Mouse (Mus musculus): ENCODE measurements at regions not wholly inside any gene's neighbourhood (a gene's known extent, or its start where the extent isn't known, plus 50 kb on each side); places are given as distances from the start of the nearest gene placed in this dataset.
"Not testable (repeated sequence)": the region's sequence is repeated elsewhere in the genome, so short reads cannot be mapped to it uniquely, and the experiment has no call there.

DNA sequence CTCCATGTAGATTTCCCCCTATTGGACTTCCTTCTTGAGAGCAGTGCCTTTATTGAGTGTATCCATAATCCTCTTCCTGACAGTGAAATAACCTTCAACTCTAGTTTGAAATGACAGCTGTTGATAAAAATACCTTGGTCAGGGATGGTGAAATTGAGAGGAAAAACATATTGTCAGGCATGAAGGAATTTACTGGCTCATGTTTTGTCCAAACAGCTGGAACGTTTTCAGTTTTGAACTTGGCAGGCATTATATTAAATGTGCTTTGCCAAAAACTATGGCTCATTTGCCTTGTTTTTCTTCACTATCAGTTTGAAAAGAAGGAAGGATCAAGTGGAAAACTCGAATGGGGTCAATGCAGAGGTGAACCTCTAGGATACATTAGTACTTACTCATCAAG lies 457.7 kb upstream of the Ccdc54 start:
- Histone ChIP-seq H3K27ac (ENCODE audit: low read length) (no peak overlapping the region), H3K4me3 (ENCODE audit: low read depth, low read length) (no peak overlapping the region), H3K36me3 (ENCODE audit: control insufficient read depth, insufficient read depth) (no peaks in the 10 kb centered on the region), H3K27me3 (ENCODE audit: control insufficient read depth, insufficient read depth, low read depth, low read length) (no peaks in the 10 kb centered on the region), H3K9me3 (replicated peaks; ENCODE audit: control insufficient read depth, low read length) (no peaks in the 10 kb centered on the region), H3K4me2 (ENCODE audit: low read depth, low read length) (no peak overlapping the region), H3K9ac (ENCODE audit: low read depth, low read length) (no peak overlapping the region), H3K4me1 (ENCODE audit: control insufficient read depth, low read depth, low read length) (no peaks in the 10 kb centered on the region)
- ATAC-seq (ENCODE audit: low read depth): no peak
- WGBS (ENCODE audit: insufficient replicate concordance): 62% methylated on average over 2 of the region's 2 CpGs

DNA sequence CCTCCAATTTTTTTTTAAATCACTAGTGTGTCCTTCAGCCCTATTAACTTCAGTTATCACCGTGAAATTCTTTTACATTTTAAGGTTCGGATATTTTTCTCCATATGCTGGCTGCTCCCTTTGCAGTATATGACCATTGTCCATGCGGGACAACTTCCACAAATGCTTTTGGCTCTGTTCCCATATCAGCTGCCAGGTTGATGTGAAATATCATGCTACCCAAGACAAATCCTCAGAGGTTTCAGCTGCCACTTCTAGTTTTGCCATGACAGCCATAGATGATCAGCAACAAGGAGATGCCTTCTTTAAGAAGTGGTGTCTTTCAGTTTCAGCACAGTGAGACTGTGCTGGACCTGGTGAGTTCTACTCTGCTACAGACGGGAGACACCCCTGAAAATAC lies 457.2 kb upstream of the Ccdc54 start:
- Histone ChIP-seq H3K4me1 (ENCODE audit: control insufficient read depth, low read depth, low read length) (no peaks in the 10 kb centered on the region), H3K27me3 (ENCODE audit: control insufficient read depth, insufficient read depth, low read depth, low read length) (no peaks in the 10 kb centered on the region), H3K27ac (ENCODE audit: low read length) (no peak overlapping the region), H3K4me2 (ENCODE audit: low read depth, low read length) (no peak overlapping the region), H3K36me3 (ENCODE audit: control insufficient read depth, insufficient read depth) (no peaks in the 10 kb centered on the region), H3K4me3 (ENCODE audit: low read depth, low read length) (no peak overlapping the region), H3K9me3 (replicated peaks; ENCODE audit: control insufficient read depth, low read length) (no peaks in the 10 kb centered on the region), H3K9ac (ENCODE audit: low read depth, low read length) (no peak overlapping the region)
- WGBS (ENCODE audit: insufficient replicate concordance): 59% methylated on average over 4 of the region's 4 CpGs
- no peak for ATAC-seq (ENCODE audit: low read depth)

DNA sequence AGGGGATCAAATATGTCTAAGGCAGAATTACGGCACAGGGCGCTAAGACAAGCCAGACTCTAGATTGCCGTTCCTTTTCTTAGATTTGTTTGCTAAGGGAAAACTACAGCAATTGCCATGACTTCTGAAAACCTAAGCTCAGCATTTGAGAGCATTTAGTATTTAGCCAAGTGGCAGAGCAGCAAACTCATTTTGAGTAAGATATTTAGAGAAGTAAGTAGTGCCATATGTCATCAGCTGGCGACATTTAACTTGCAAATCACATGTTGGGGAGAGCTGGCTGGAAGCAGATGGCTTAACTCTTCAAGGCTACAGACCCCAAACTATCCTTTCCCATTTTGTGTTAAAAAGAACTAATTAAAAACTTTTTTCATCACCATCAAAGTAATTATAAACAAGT lies 450.4 kb upstream of the Ccdc54 start:
- H3K27me3 ChIP-seq (ENCODE audit: control insufficient read depth, insufficient read depth, low read depth, low read length): no peaks in the 10 kb centered on the region
- WGBS (ENCODE audit: insufficient replicate concordance): 64% methylated on average over 4 of the region's 4 CpGs
- no peaks in the 10 kb centered on the region for H3K9me3 ChIP-seq (replicated peaks; ENCODE audit: control insufficient read depth, low read length)
- H3K4me3 ChIP-seq (ENCODE audit: low read depth, low read length): no peak overlapping the region
- H3K36me3 ChIP-seq (ENCODE audit: control insufficient read depth, insufficient read depth): no peaks in the 10 kb centered on the region
- no peak for ATAC-seq (ENCODE audit: low read depth)
- no peak overlapping the region for H3K9ac ChIP-seq (ENCODE audit: low read depth, low read length)
- H3K4me1 ChIP-seq (ENCODE audit: control insufficient read depth, low read depth, low read length): no peaks in the 10 kb centered on the region
- no peak overlapping the region for H3K27ac ChIP-seq (ENCODE audit: low read length)
- no peak overlapping the region for H3K4me2 ChIP-seq (ENCODE audit: low read depth, low read length)

DNA sequence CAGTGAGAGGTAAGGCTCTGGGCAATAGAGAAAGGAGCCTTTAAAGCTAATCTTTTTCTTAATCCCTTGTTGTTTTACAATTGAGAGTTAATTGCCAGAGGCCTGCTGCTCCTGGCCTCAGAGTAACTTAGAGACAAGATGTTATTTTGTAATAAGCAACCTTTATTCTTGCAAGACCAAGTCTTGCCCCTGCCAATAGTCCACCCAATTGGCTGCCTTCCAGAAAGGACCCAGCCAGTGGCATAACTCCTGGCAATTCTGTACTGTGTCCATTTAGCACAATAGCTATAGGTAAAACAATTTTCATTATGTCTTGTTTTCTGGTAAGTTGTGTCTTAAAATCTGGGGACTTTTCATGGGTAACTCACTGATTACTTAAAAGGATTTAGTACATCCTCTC lies 411.9 kb upstream of the Ccdc54 start:
- H3K4me2 ChIP-seq (ENCODE audit: low read depth, low read length): no peak overlapping the region
- no peaks in the 10 kb centered on the region for H3K27me3 ChIP-seq (ENCODE audit: control insufficient read depth, insufficient read depth, low read depth, low read length)
- no peak overlapping the region for H3K4me3 ChIP-seq (ENCODE audit: low read depth, low read length)
- ATAC-seq (ENCODE audit: low read depth): no peak
- H3K9me3 ChIP-seq (replicated peaks; ENCODE audit: control insufficient read depth, low read length): no peaks in the 10 kb centered on the region
- no peak overlapping the region for H3K9ac ChIP-seq (ENCODE audit: low read depth, low read length)
- H3K27ac ChIP-seq (ENCODE audit: low read length): no peak overlapping the region
- no peaks in the 10 kb centered on the region for H3K36me3 ChIP-seq (ENCODE audit: control insufficient read depth, insufficient read depth)
- H3K4me1 ChIP-seq (ENCODE audit: control insufficient read depth, low read depth, low read length): no peaks in the 10 kb centered on the region

DNA sequence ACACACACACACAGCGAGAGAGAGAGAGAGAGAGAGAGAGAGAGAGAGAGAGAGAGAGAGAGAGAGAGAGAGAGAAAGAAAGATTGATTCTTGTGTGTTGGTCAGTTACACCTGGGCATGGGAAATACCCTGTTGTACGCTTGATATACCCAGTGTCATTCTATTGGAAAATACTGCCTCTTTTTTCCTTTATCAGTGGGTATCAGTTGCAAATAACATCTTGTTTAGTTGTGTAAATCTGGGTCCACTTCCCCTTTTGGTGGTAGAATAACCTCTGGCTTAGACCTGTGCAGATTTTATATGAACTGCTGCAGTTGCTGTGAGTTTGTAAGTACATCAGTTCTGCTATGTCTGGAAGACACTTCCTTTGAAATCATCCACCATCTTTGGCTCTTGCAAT lies 373.4 kb upstream of the Ccdc54 start:
- H3K27me3 ChIP-seq (ENCODE audit: control insufficient read depth, insufficient read depth, low read depth, low read length): no peaks in the 10 kb centered on the region
- 33% methylated on average over 1 of the region's 2 CpGs for WGBS (ENCODE audit: insufficient replicate concordance)
- H3K9ac ChIP-seq (ENCODE audit: low read depth, low read length): no peak overlapping the region
- no peak overlapping the region for H3K4me2 ChIP-seq (ENCODE audit: low read depth, low read length)
- H3K9me3 ChIP-seq (replicated peaks; ENCODE audit: control insufficient read depth, low read length): no peaks in the 10 kb centered on the region
- H3K4me1 ChIP-seq (ENCODE audit: control insufficient read depth, low read depth, low read length): no peaks in the 10 kb centered on the region
- no peaks in the 10 kb centered on the region for H3K36me3 ChIP-seq (ENCODE audit: control insufficient read depth, insufficient read depth)
- ATAC-seq (ENCODE audit: low read depth): no peak
- H3K4me3 ChIP-seq (ENCODE audit: low read depth, low read length): no peak overlapping the region
- H3K27ac ChIP-seq (ENCODE audit: low read length): no peak overlapping the region

DNA sequence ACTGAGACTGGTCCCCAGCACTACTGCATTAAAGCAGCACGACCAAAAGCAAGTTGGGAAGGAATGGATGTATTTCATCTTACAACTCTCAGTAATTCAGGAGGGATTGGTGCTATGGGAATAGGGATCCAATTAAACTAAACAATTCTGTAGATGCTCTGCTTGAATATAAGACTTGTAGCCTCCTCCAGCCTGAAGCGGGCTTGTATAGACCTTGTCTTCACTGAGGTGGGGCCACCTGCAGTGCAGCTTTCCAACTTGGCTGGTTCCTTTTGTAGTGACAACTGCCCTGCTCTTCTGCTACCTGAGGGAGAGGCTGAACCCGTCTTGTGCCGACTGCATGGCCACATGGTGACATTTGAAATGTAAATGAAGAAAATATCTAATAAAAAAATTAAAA lies 353.1 kb upstream of the Ccdc54 start:
- H3K4me3 ChIP-seq (ENCODE audit: low read depth, low read length): no peak overlapping the region
- H3K9ac ChIP-seq (ENCODE audit: low read depth, low read length): no peak overlapping the region
- no peak overlapping the region for H3K4me2 ChIP-seq (ENCODE audit: low read depth, low read length)
- WGBS (ENCODE audit: insufficient replicate concordance): 54% methylated on average over 4 of the region's 4 CpGs
- no peaks in the 10 kb centered on the region for H3K36me3 ChIP-seq (ENCODE audit: control insufficient read depth, insufficient read depth)
- no peak overlapping the region for H3K27ac ChIP-seq (ENCODE audit: low read length)
- no peaks in the 10 kb centered on the region for H3K9me3 ChIP-seq (replicated peaks; ENCODE audit: control insufficient read depth, low read length)
- no peaks in the 10 kb centered on the region for H3K4me1 ChIP-seq (ENCODE audit: control insufficient read depth, low read depth, low read length)
- ATAC-seq (ENCODE audit: low read depth): no peak
- no peaks in the 10 kb centered on the region for H3K27me3 ChIP-seq (ENCODE audit: control insufficient read depth, insufficient read depth, low read depth, low read length)

DNA sequence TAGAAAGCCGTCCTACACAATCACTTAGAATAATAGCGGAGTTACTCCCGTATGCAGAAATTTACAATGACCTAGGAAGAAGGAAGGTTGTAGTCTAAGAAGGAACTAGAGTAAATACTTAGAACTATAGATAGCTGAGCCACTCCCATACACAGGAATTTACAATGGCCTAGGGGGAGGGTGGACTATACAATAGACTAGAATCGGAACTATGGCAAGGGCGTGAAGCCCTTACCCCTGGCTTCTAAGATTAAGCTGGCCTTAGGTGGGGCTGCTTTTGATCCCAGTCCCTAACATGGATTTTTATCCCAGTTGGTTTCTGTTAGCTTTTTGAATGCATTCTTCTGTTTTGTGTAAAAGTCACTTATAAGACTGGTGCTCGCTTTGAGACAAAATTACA lies 352.6 kb upstream of the Ccdc54 start:
- not testable (repeated sequence) for H3K9ac ChIP-seq (ENCODE audit: low read depth, low read length); H3K9me3 ChIP-seq (replicated peaks; ENCODE audit: control insufficient read depth, low read length); H3K36me3 ChIP-seq (ENCODE audit: control insufficient read depth, insufficient read depth); H3K27ac ChIP-seq (ENCODE audit: low read length); ATAC-seq (ENCODE audit: low read depth); H3K4me1 ChIP-seq (ENCODE audit: control insufficient read depth, low read depth, low read length); H3K4me3 ChIP-seq (ENCODE audit: low read depth, low read length); H3K27me3 ChIP-seq (ENCODE audit: control insufficient read depth, insufficient read depth, low read depth, low read length); H3K4me2 ChIP-seq (ENCODE audit: low read depth, low read length)
- 77% methylated on average over 6 of the region's 6 CpGs for WGBS (ENCODE audit: insufficient replicate concordance)

DNA sequence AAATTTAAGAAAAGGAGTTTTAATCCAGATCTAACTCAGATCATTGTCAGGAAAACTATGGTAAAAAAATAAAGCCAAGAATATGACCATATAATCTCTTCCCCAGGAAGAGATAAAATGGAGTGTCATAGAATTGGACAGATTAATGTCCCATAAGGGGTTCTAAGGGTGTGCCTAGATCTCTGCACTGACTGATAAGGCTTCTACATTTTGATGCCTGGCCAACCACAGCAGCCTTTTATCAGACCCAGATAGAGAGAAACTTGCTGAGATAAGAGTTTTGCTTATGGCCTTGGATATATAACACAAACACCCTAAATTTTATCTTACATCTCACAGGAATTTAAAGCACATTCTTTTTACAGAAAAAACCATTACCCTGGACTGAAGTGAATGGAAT lies 351.3 kb upstream of the Ccdc54 start:
- H3K4me3 ChIP-seq (ENCODE audit: low read depth, low read length): no peak overlapping the region
- no peaks in the 10 kb centered on the region for H3K9me3 ChIP-seq (replicated peaks; ENCODE audit: control insufficient read depth, low read length)
- no peak overlapping the region for H3K4me2 ChIP-seq (ENCODE audit: low read depth, low read length)
- H3K27me3 ChIP-seq (ENCODE audit: control insufficient read depth, insufficient read depth, low read depth, low read length): no peaks in the 10 kb centered on the region
- no peak overlapping the region for H3K27ac ChIP-seq (ENCODE audit: low read length)
- H3K36me3 ChIP-seq (ENCODE audit: control insufficient read depth, insufficient read depth): no peaks in the 10 kb centered on the region
- H3K9ac ChIP-seq (ENCODE audit: low read depth, low read length): no peak overlapping the region
- H3K4me1 ChIP-seq (ENCODE audit: control insufficient read depth, low read depth, low read length): no peaks in the 10 kb centered on the region
- no peak for ATAC-seq (ENCODE audit: low read depth)

DNA sequence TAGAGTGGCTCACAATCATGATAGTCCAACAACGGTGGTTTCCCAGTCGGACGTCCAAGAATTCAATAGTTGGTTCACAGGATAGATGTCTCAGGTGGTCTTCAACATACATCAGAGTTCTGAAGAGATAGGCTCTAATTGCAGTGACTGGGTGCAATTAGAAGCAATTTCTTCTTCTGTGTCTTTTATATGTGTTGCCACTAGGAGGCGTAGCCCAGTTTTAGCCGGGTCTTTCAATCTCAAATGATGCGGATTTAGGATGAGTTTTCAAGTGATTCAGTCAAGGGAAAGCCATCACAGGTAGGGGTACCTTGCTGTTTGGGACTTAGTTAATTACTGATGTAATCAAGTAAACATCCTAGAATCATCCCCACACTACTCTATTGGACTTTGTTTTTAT lies 348.4 kb upstream of the Ccdc54 start:
- WGBS (ENCODE audit: insufficient replicate concordance): 32% methylated on average over 6 of the region's 6 CpGs
- Histone ChIP-seq H3K9ac (ENCODE audit: low read depth, low read length) (no peak overlapping the region), H3K4me2 (ENCODE audit: low read depth, low read length) (no peak overlapping the region), H3K9me3 (replicated peaks; ENCODE audit: control insufficient read depth, low read length) (no peaks in the 10 kb centered on the region), H3K36me3 (ENCODE audit: control insufficient read depth, insufficient read depth) (no peaks in the 10 kb centered on the region), H3K4me1 (ENCODE audit: control insufficient read depth, low read depth, low read length) (no peaks in the 10 kb centered on the region), H3K27me3 (ENCODE audit: control insufficient read depth, insufficient read depth, low read depth, low read length) (no peaks in the 10 kb centered on the region), H3K4me3 (ENCODE audit: low read depth, low read length) (no peak overlapping the region), H3K27ac (ENCODE audit: low read length) (no peak overlapping the region)
- no peak for ATAC-seq (ENCODE audit: low read depth)

DNA sequence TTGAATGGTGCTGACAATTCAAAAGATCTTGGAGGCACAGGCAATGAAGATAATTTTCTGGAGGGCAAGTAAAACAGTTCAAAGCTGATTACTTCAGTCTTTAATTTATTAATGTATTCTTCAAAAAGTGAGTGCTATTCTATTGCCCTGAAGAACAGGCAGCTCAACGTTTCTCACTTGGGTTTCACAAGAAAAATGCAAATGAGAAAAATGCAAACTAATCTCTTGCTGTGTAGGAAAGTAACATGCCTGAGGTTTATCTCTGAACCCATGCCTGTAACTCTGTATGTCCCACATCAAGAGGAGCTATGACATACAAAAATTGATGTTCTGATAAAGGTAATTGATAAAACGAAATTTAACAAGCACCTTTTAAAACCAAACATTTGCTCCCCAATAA lies 316.8 kb upstream of the Ccdc54 start:
- Histone ChIP-seq H3K36me3 (ENCODE audit: control insufficient read depth, insufficient read depth) (no peaks in the 10 kb centered on the region), H3K4me1 (ENCODE audit: control insufficient read depth, low read depth, low read length) (no peaks in the 10 kb centered on the region), H3K27me3 (ENCODE audit: control insufficient read depth, insufficient read depth, low read depth, low read length) (no peaks in the 10 kb centered on the region), H3K27ac (ENCODE audit: low read length) (no peak overlapping the region), H3K4me2 (ENCODE audit: low read depth, low read length) (no peak overlapping the region), H3K9me3 (replicated peaks; ENCODE audit: control insufficient read depth, low read length) (no peaks in the 10 kb centered on the region), H3K9ac (ENCODE audit: low read depth, low read length) (no peak overlapping the region), H3K4me3 (ENCODE audit: low read depth, low read length) (no peak overlapping the region)
- ATAC-seq (ENCODE audit: low read depth): no peak
- 38% methylated on average over 2 of the region's 2 CpGs for WGBS (ENCODE audit: insufficient replicate concordance)

Measured in liver, embryonic 16.5 days (tissue).